Mouse (Mus musculus): ENCODE results near the gene Slc35a3. TPM values are rescaled to one million over a fixed set of nuclear protein-coding genes. Genes with fewer than 3 reads are reported as not detected.
"Not testable (repeated sequence)": the region's sequence is repeated elsewhere in the genome, so short reads cannot be mapped to it uniquely, and the experiment has no call there.

The Slc35a3 gene
- polyA plus RNA-seq, 1 experiment from 2014 or later: 8.7 TPM

GRCm38 (mm10) chr3:116656184-116656965 is 56.3 kb downstream of the Slc35a3 start:
- Histone ChIP-seq H3K9me3 (no peaks in the 10 kb centered on the region), H3K27ac (replicated peaks) (0 out of 2 replicates have a peak overlapping the region, but pooled peaks have one; percentile 15), H3K9ac (no peak overlapping the region), H3K36me3 (no peaks in the 10 kb centered on the region), H3K4me2 (no peak overlapping the region), H3K4me3 (no peak overlapping the region), H3K4me1 (peaks cover 82% of the 10 kb centered on the region), H3K27me3 (replicated peaks) (no peaks in the 10 kb centered on the region)
- WGBS: 73% methylated on average over 7 of the region's 7 CpGs
- no peak for ATAC-seq (ENCODE audit: extremely low read depth, insufficient number of reproducible peaks, low FRiP score, low TSS enrichment)

- not testable (repeated sequence) for H3K9me3 ChIP-seq
These were observed 58.6 kb downstream of the Slc35a3 start for GRCm38 (mm10) chr3:116654051-116654450.

DNA sequence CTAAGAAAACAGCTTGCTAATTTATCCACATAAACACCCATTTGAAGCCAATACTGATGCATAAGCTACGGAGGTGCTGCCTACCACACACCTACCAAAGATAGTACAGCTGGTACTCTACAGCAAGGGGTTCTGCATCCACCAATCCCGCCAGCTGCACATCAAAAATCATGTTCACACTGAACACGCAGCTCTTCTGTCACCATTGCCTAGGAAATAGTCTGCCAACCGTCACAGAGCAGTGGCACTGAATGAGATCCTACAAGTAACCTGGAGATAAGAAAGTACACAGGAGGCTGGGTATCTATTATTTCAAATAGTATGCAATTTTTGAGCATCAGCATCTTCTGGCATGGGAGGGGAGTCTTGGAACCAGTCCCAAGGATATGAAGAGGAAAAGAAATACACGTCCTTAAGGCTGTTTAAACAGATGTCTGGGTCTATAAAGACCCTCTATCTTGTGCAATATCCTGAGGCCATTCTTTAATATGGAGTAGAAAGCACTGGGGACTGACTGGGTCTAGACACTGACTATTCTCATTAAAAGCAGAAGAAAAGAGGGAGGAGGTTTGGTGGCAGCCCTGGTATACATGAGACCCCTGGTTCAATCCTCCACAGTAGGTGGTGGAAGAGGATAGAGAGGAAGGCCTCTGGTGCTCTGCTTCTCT is 59.2 kb downstream of the Slc35a3 start:
- H3K4me3 ChIP-seq: no peak overlapping the region
- 49% methylated on average over 5 of the region's 5 CpGs for WGBS
- no peak overlapping the region for H3K4me2 ChIP-seq
- no peak overlapping the region for H3K27ac ChIP-seq (replicated peaks)
- H3K4me1 ChIP-seq: peaks cover 59% of the 10 kb centered on the region
- peaks cover 20% of the 10 kb centered on the region for H3K36me3 ChIP-seq
- H3K9ac ChIP-seq: no peak overlapping the region; the same call in 1 of the 2 replicates
- no peak for ATAC-seq (ENCODE audit: extremely low read depth, insufficient number of reproducible peaks, low FRiP score, low TSS enrichment)
- H3K9me3 ChIP-seq: no peaks in the 10 kb centered on the region
- H3K27me3 ChIP-seq (replicated peaks): no peaks in the 10 kb centered on the region

More at GRCm38 (mm10) chr3:116654051-116654450, 58.6 kb downstream of the Slc35a3 start:
- not testable (repeated sequence) for H3K4me2 ChIP-seq; H3K27ac ChIP-seq (replicated peaks); ATAC-seq (ENCODE audit: extremely low read depth, insufficient number of reproducible peaks, low FRiP score, low TSS enrichment); H3K4me3 ChIP-seq; H3K27me3 ChIP-seq (replicated peaks); H3K9ac ChIP-seq
- peaks cover 63% of the 10 kb centered on the region for H3K4me1 ChIP-seq
- 93% methylated on average over 11 of the region's 11 CpGs for WGBS
- H3K36me3 ChIP-seq: peaks cover 13% of the 10 kb centered on the region

GRCm38 (mm10) chr3:116652033-116652446 is 60.6 kb downstream of the Slc35a3 start:
- WGBS: 48% methylated on average over 3 of the region's 3 CpGs
- H3K27me3 ChIP-seq (replicated peaks): no peaks in the 10 kb centered on the region
- no peak for ATAC-seq (ENCODE audit: extremely low read depth, insufficient number of reproducible peaks, low FRiP score, low TSS enrichment)

DNA sequence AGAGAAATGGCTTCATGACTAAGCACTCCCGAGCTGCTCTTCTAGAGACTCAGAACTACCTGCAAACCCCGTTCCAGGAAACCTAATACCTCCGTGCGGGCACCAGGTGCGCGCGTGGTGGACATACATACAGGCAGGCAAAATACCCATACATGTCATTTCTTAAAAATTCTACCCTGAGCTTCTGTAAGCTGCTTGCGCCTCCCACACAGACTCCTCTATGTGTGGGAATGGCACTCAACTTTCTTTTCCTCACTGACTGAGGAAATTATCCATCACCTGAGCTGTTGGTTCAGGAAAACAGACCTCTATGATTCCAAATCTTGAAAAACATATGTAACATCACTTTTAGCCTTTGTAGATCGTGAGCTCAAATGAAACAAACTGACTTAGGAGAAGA is 61.9 kb downstream of the Slc35a3 start:
- no peak for ATAC-seq (ENCODE audit: extremely low read depth, insufficient number of reproducible peaks, low FRiP score, low TSS enrichment)
- Histone ChIP-seq H3K9me3 (no peaks in the 10 kb centered on the region), H3K4me1 (peaks cover 34% of the 10 kb centered on the region), H3K4me2 (no peak overlapping the region), H3K27me3 (replicated peaks) (no peaks in the 10 kb centered on the region), H3K9ac (no peak overlapping the region), H3K27ac (replicated peaks) (no peak overlapping the region), H3K36me3 (peaks cover 41% of the 10 kb centered on the region), H3K4me3 (no peak overlapping the region)
- 93% methylated on average over 9 of the region's 9 CpGs for WGBS

More at GRCm38 (mm10) chr3:116652033-116652446, 60.6 kb downstream of the Slc35a3 start:
- H3K4me2 ChIP-seq: no peak overlapping the region
- peaks cover 46% of the 10 kb centered on the region for H3K4me1 ChIP-seq
- no peak overlapping the region for H3K4me3 ChIP-seq
- peaks cover 27% of the 10 kb centered on the region for H3K36me3 ChIP-seq
- H3K27ac ChIP-seq (replicated peaks): no peak overlapping the region
- H3K9ac ChIP-seq: no peak overlapping the region
- H3K9me3 ChIP-seq: no peaks in the 10 kb centered on the region

GRCm38 (mm10) chr3:116648805-116649204 is 63.8 kb downstream of the Slc35a3 start:
- no peak for ATAC-seq (ENCODE audit: extremely low read depth, insufficient number of reproducible peaks, low FRiP score, low TSS enrichment)
- no peak overlapping the region for H3K4me2 ChIP-seq
- 86% methylated on average over 7 of the region's 7 CpGs for WGBS
- peaks cover 26% of the 10 kb centered on the region for H3K4me1 ChIP-seq
- no peaks in the 10 kb centered on the region for H3K27me3 ChIP-seq (replicated peaks)
- H3K9ac ChIP-seq: no peak overlapping the region
- H3K9me3 ChIP-seq: no peaks in the 10 kb centered on the region
- no peak overlapping the region for H3K27ac ChIP-seq (replicated peaks)
- H3K36me3 ChIP-seq: peaks cover 58% of the 10 kb centered on the region
- H3K4me3 ChIP-seq: no peak overlapping the region

GRCm38 (mm10) chr3:116646387-116646786 is 66.2 kb downstream of the Slc35a3 start:
- WGBS: 87% methylated on average over 1 of the region's 1 CpGs
- H3K4me2 ChIP-seq: no peak overlapping the region
- H3K9me3 ChIP-seq: no peaks in the 10 kb centered on the region
- no peak overlapping the region for H3K4me3 ChIP-seq
- H3K9ac ChIP-seq: no peak overlapping the region
- H3K36me3 ChIP-seq: peaks cover 82% of the 10 kb centered on the region
- ATAC-seq (ENCODE audit: extremely low read depth, insufficient number of reproducible peaks, low FRiP score, low TSS enrichment): no peak
- no peak overlapping the region for H3K27ac ChIP-seq (replicated peaks)
- peaks cover 4% of the 10 kb centered on the region; the same call in 1 of the 2 replicates for H3K4me1 ChIP-seq
- H3K27me3 ChIP-seq (replicated peaks): no peaks in the 10 kb centered on the region

GRCm38 (mm10) chr3:116642373-116642772 is 70.3 kb downstream of the Slc35a3 start:
- WGBS: 79% methylated on average over 2 of the region's 2 CpGs
- no peak for ATAC-seq (ENCODE audit: extremely low read depth, insufficient number of reproducible peaks, low FRiP score, low TSS enrichment)
- H3K4me3 ChIP-seq: no peak overlapping the region
- H3K27ac ChIP-seq (replicated peaks): no peak overlapping the region
- H3K4me1 ChIP-seq: no peaks in the 10 kb centered on the region
- no peaks in the 10 kb centered on the region for H3K9me3 ChIP-seq
- no peak overlapping the region for H3K4me2 ChIP-seq
- H3K36me3 ChIP-seq: peaks cover 97% of the 10 kb centered on the region
- no peaks in the 10 kb centered on the region for H3K27me3 ChIP-seq (replicated peaks)
- H3K9ac ChIP-seq: no peak overlapping the region

DNA sequence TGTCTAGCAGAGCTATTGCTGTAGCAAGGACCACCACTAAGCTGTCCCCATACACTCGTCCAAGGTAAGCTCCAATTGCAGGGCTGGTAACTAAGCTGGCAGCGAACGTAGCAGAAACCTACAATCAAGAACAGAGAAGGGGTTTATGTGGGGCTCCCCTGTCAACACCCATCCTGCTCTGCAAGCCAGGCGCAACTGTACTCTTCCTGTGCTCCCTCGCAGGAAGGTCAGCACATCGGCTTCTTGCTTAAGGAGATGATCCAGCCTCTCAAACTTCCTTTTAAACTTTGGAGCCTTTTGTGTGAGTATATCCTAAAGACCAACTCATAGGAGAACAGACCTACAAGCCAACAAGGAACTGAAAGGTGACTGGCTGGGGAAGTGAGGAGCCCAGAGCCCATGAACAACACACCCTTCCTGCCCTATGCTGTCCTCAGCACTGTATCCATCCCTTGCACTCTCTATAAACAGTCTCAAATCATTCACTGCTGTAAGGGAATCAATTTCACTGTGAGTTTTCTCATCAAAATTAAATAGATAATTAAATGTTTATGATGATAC is 70.7 kb downstream of the Slc35a3 start:
- Histone ChIP-seq H3K27ac (replicated peaks) (no peak overlapping the region), H3K4me1 (no peaks in the 10 kb centered on the region), H3K36me3 (peaks cover 97% of the 10 kb centered on the region), H3K9ac (no peak overlapping the region), H3K4me3 (no peak overlapping the region), H3K27me3 (replicated peaks) (no peaks in the 10 kb centered on the region), H3K4me2 (no peak overlapping the region), H3K9me3 (no peaks in the 10 kb centered on the region)
- WGBS: 90% methylated on average over 6 of the region's 6 CpGs
- ATAC-seq (ENCODE audit: extremely low read depth, insufficient number of reproducible peaks, low FRiP score, low TSS enrichment): no peak

- Histone ChIP-seq H3K9ac (no peak overlapping the region), H3K9me3 (no peaks in the 10 kb centered on the region), H3K4me2 (no peak overlapping the region), H3K36me3 (peaks cover 97% of the 10 kb centered on the region), H3K4me1 (0 out of 2 replicates have a peak, but pooled peaks cover 4% of the 10 kb centered on the region), H3K27me3 (replicated peaks) (no peaks in the 10 kb centered on the region), H3K4me3 (no peak overlapping the region), H3K27ac (replicated peaks) (no peak overlapping the region)
- ATAC-seq (ENCODE audit: extremely low read depth, insufficient number of reproducible peaks, low FRiP score, low TSS enrichment): no peak
- WGBS: 88% methylated on average over 1 of the region's 1 CpGs
These were observed 72.6 kb downstream of the Slc35a3 start for GRCm38 (mm10) chr3:116640024-116640423.

DNA sequence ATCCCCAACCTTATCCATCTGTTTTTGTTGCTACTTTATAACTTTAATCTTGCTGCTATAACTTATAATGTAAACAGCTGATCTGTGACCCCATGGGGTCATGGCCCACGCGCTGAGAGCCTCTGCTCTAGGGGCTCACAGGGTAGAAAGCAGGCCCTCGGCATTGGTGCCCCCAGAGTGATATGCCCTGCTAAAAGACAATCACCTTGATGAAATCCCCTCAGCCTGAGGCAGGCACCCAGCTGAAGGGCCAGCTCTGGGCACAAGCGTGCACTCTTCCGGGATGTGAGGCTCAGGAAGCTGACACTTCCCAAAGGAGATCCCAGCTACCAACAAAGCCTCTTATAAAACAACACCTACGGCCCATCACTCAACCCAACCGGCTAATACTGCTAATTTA is 74.1 kb downstream of the Slc35a3 start:
- H3K9me3 ChIP-seq: no peaks in the 10 kb centered on the region
- peaks cover 98% of the 10 kb centered on the region for H3K36me3 ChIP-seq
- WGBS: 89% methylated on average over 7 of the region's 7 CpGs

More for the DNA sequence above, 74.1 kb downstream of the Slc35a3 start:
- Histone ChIP-seq H3K9ac (no peak overlapping the region), H3K27me3 (replicated peaks) (no peaks in the 10 kb centered on the region), H3K27ac (replicated peaks) (no peak overlapping the region), H3K4me2 (no peak overlapping the region), H3K4me1 (0 out of 2 replicates have a peak, but pooled peaks cover 4% of the 10 kb centered on the region), H3K4me3 (no peak overlapping the region)
- ATAC-seq (ENCODE audit: extremely low read depth, insufficient number of reproducible peaks, low FRiP score, low TSS enrichment): no peak

All from heart, embryonic 13.5 days (tissue).